Mouse (Mus musculus) midbrain, embryonic 13.5 days (tissue): ENCODE measurements around the gene Hdgfl2. TPM values are rescaled to one million over a fixed set of nuclear protein-coding genes. Genes with fewer than 3 reads are reported as not detected.

Experiments
- ATAC-seq: fragments of 200-750 bp; cut with Nextera tagmentation; 2 replicates; pipeline ENCODE4 v1.8.0; 2017; ENCODE audit warnings: mild to moderate bottlenecking, moderate TSS enrichment, moderate library complexity
- H3K27ac ChIP-seq: fragments of 300-500 bp; sonication (generic); 2 replicates; pipeline ENCODE4 v1.5.1; 2015; ENCODE audit warnings: inconsistent platforms, mild to moderate bottlenecking, moderate library complexity
- H3K27me3 ChIP-seq: fragments of 300-500 bp; sonication (generic); 2 replicates; pipeline ENCODE4 v1.6.1; 2015; ENCODE audit warnings: mild to moderate bottlenecking, inconsistent platforms
- H3K36me3 ChIP-seq: fragments of 300-500 bp; sonication (generic); 2 replicates; pipeline ENCODE4 v1.6.1; 2015; ENCODE audit warnings: mild to moderate bottlenecking, inconsistent platforms
- H3K4me1 ChIP-seq: fragments of 300-500 bp; sonication (generic); replicated peaks from 2 replicates; pipeline ENCODE4 v1.6.1; 2015; ENCODE audit warnings: inconsistent platforms
- H3K4me2 ChIP-seq: fragments of 300-500 bp; sonication (generic); replicated peaks from 2 replicates; pipeline ENCODE4 v1.6.1; 2015; ENCODE audit warnings: moderate library complexity, mild to moderate bottlenecking, inconsistent platforms
- H3K4me3 ChIP-seq: fragments of 300-500 bp; sonication (generic); replicated peaks from 2 replicates; pipeline ENCODE4 v1.5.1; 2015; ENCODE audit warnings: mild to moderate bottlenecking, inconsistent platforms
- H3K9ac ChIP-seq: fragments of 300-500 bp; sonication (generic); replicated peaks from 2 replicates; pipeline ENCODE4 v1.6.1; 2015; ENCODE audit warnings: mild to moderate bottlenecking, inconsistent platforms
- H3K9me3 ChIP-seq: fragments of 300-500 bp; sonication (generic); 2 replicates; pipeline ENCODE4 v1.6.1; 2016; ENCODE audit warnings: mild to moderate bottlenecking, inconsistent platforms
- WGBS: fragments of 180-500 bp; shearing (Covaris S2); methylation state at CpG from one replicate; pipeline ENCODE4 v1.1.7; 2015; 5-methylcytosine and 5-hydroxymethylcytosine counted together
- polyA plus RNA-seq: library from polyadenylated mRNA; unstranded; fragments of >200 nt; fragmentation: Nextera tagmentation; extraction: Ambion mirVana; gene quantifications from 2 replicates; pipeline ENCODE4 v1.2.1, GENCODE M21; 2015

Gene Hdgfl2
- polyA plus RNA-seq, 1 experiment from 2014 or later, result 159 TPM

DNA sequence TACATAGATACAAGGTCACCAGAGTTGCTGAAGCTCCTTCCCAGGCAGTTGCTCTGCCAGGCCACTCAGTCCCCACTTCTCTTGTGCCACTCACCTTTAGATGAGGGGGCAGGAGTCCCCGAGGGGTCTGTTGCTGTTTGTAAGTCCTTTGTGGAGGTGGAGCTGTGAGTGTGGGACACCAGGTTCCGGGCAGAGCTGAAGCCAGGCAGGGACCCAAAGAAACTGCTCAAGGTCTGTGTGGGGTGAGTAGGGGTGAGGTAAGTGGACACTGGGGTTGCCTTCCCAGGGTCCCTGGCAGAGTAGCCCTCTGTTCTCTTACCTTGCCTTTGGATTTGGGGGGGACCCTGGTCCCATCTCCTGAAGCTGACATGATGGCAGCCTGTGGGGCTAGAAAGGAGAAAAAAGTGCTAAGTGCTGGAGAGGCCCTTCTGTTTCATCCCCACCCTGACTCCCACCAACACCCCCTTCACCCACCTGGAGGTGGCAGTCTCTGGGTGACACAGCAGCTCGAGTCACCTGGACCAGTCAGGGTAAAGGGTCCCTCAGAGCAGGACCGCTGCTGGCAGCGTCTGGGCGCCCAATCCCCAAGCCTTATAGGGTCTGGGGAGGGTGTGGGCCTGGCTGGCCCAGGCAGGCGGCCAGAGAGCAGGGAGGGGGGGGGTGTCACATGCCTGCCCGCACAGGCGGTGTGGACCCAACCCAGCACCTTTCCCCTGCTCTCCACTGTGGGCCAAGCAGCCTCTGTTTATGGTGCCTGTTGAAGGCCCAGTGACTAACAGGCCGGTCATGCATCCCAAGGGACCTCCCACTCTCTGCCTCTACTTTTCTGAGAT is 30.0 kb downstream of the Hdgfl2 start, which contains the start of gene Plin4:
Plin4 (minus strand) TSS at position 585 of the 833 bp plus-strand sequence.
- Histone ChIP-seq H3K36me3 (0 out of 2 replicates have a peak, but pooled peaks cover 4% of the 10 kb centered on the region), H3K4me2 (no peak within 1 kb of the TSS), H3K27ac (no peak within 1 kb of the TSS), H3K4me1 (no peaks in the 10 kb centered on the region), H3K9me3 (no peaks in the 10 kb centered on the region), H3K27me3 (no peaks in the 10 kb centered on the region), H3K9ac (no peak within 1 kb of the TSS), H3K4me3 (no peak within 1 kb of the TSS)
- 0 out of 2 replicates have a peak, but pooled peaks have one; percentile 32 for ATAC-seq
- WGBS, result 71% methylated on average over 10 of the region's 10 CpGs

DNA sequence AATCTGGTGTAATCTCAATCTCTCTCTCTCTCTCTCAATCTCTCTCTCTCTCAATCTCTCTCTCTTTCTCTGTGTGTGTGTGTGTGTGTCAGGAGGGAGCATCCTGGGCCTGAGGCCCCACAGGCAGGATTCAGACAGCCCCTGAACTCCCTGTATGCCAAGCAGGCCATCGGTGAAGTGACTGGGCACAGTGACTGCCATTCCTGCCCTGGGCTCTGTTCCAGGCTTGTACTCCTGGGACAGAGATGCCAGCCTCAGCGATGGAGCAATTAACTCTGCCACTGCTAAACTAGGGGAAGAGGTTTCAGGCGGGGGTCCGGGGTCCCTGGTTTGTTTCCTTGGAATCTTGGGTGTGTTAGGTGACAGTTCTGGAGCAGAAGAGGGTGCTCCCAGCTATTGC is 31.1 kb downstream of the Hdgfl2 start:
- H3K9me3 ChIP-seq, result no peaks in the 10 kb centered on the region
- no peak overlapping the region for H3K4me3 ChIP-seq
- no peak overlapping the region for H3K27ac ChIP-seq
- H3K36me3 ChIP-seq, result 0 out of 2 replicates have a peak, but pooled peaks cover 4% of the 10 kb centered on the region
- H3K4me2 ChIP-seq, result no peak overlapping the region
- WGBS, result 61% methylated on average over 4 of the region's 4 CpGs
- no peaks in the 10 kb centered on the region for H3K27me3 ChIP-seq
- no peaks in the 10 kb centered on the region for H3K4me1 ChIP-seq
- no peak overlapping the region for H3K9ac ChIP-seq
- ATAC-seq, result no peak

DNA sequence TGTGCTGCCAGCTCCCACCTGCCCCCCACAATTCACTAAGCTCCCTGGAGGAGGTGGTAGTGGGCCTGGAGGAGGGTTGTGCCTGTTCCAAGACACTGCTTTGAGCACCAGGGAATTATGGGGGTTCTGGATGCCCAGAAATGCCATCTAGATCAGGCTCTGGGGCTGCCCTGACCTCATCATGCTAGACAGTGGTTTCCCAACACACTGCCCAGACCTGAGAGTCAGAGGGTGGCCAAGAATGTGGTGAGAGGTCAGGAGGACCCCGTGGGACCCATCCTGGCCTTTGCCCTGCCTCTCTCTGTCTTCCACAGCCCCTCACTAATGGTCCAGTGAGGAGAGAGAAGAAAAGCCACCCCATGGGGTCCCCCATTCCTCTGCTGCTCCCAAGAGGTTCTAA is 31.6 kb downstream of the Hdgfl2 start:
- Histone ChIP-seq H3K27me3 (peaks cover 2% of the 10 kb centered on the region; the same call in 1 of the 2 replicates), H3K36me3 (0 out of 2 replicates have a peak, but pooled peaks cover 4% of the 10 kb centered on the region), H3K4me1 (no peaks in the 10 kb centered on the region), H3K27ac (no peak overlapping the region), H3K9ac (no peak overlapping the region; the same call in 1 of the 2 replicates), H3K4me2 (no peak overlapping the region), H3K9me3 (no peaks in the 10 kb centered on the region), H3K4me3 (no peak overlapping the region)
- 64% methylated on average over 1 of the region's 1 CpGs for WGBS
- ATAC-seq, result no peak

DNA sequence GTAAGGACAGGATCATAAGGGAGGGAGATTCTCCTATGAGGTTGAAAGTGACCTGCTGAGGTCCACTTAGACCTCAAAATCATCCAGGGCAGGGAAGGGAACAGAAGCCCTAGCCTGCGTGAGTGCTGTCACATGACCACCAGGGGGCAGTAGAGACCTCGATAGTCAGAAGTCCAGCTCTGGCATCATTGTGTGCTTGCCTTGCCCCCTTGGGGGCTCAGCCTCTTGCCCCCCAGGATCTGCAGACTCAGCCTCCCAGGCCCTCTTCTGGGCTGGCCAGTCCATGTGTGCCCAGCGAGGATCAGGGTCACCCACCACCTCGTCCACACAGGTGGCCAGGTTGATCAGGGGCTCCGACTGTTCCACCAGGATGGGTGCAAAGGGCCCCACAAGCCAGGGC is 32.4 kb downstream of the Hdgfl2 start:
- no peak overlapping the region for H3K9ac ChIP-seq
- H3K9me3 ChIP-seq, result no peaks in the 10 kb centered on the region
- peaks cover under 1% of the 10 kb centered on the region; the same call in 1 of the 2 replicates for H3K4me1 ChIP-seq
- no peak overlapping the region for H3K4me2 ChIP-seq
- 0 out of 2 replicates have a peak, but pooled peaks cover 4% of the 10 kb centered on the region for H3K36me3 ChIP-seq
- ATAC-seq, result peak; percentile 41
- no peak overlapping the region for H3K4me3 ChIP-seq
- peaks cover 10% of the 10 kb centered on the region for H3K27me3 ChIP-seq
- H3K27ac ChIP-seq, result no peak overlapping the region
- WGBS, result 45% methylated on average over 5 of the region's 5 CpGs

DNA sequence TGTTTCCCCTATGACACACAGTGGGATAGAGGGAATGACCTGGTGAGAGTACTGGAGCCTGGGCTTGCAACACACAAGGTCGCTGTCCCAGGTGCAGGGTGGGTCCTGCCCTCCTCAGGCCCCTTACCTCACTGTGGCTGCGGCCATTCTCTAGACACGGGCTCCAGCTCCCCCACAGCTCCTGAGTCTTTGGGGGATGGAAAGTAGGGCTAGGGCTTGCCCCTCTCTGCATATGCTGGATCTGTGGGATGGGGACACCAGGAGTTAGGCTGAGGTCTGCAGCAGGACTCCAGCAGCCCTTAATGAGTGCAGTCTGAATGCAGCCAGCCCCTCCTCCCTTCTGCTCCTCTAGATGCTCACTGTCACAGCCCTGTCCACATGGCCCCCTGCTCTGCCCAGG is 33.3 kb downstream of the Hdgfl2 start:
- WGBS, result 81% methylated on average over 3 of the region's 3 CpGs
- ATAC-seq, result no peak
- peaks cover 17% of the 10 kb centered on the region for H3K27me3 ChIP-seq
- H3K9ac ChIP-seq, result no peak overlapping the region
- H3K9me3 ChIP-seq, result no peaks in the 10 kb centered on the region
- no peak overlapping the region for H3K4me2 ChIP-seq
- H3K4me3 ChIP-seq, result no peak overlapping the region
- 0 out of 2 replicates have a peak, but pooled peaks cover 1% of the 10 kb centered on the region for H3K36me3 ChIP-seq
- no peak overlapping the region for H3K27ac ChIP-seq
- peaks cover 7% of the 10 kb centered on the region for H3K4me1 ChIP-seq

DNA sequence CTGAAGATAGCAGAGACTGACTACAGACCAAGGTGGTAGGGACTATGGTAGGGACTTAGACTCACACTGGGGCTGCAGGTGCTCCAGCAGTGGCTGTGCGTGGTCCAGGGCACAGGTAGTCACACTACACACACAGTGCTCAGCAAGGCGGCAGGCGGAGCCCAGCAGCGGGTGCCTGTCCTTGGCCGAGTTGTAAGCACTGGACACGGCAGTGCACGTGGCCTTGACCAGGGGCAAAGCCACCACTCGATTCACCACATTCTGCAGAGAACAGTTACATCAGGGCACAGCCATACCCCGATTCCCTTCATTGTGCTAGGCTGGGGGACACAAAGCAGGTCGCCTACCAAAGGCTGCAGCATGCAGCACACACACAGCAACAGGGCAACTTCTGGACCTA is 36.8 kb downstream of the Hdgfl2 start:
- 74% methylated on average over 10 of the region's 10 CpGs for WGBS
- H3K4me3 ChIP-seq, result no peak overlapping the region
- no peak overlapping the region for H3K9ac ChIP-seq
- no peaks in the 10 kb centered on the region for H3K9me3 ChIP-seq
- no peak overlapping the region for H3K4me2 ChIP-seq
- no peak for ATAC-seq
- H3K27me3 ChIP-seq, result peaks cover 50% of the 10 kb centered on the region
- H3K27ac ChIP-seq, result no peak overlapping the region
- H3K4me1 ChIP-seq, result peaks cover 16% of the 10 kb centered on the region
- no peaks in the 10 kb centered on the region for H3K36me3 ChIP-seq

DNA sequence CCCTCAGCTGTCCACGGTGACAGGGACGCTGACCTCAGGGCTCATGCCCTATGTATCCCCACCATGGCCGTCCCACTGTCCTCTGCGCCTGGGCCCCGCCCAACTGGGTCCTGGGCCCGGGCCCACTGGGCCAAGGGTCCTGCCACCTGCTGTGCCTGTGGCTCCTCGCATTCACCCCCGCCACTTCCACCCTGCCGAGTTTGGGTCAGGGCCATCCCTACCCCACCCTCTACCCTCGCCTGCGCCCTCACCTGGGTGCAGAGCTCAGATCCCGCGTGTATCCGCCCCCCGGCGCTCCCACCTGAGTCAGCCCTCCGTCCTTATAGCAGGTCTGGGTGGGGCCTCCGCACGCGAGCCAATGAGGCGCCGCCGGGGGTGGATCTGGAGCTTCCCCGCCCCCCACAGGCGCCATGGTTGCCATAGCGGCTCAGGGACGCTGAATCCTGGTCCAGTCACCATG is 37.8 kb downstream of the Hdgfl2 start, which contains the start of gene Plin5:
Plin5 (minus strand) TSS at position 346 of the 460 bp plus-strand sequence.
- peaks cover 2% of the 10 kb centered on the region; the same call in 1 of the 2 replicates for H3K36me3 ChIP-seq
- H3K4me2 ChIP-seq, result peak within 1 kb of the TSS; percentile 51
- peak within 1 kb of the TSS; percentile 49; the same call in 1 of the 2 replicates for H3K9ac ChIP-seq
- H3K4me1 ChIP-seq, result peaks cover 16% of the 10 kb centered on the region
- ATAC-seq, result peak; percentile 40
- H3K27ac ChIP-seq, result no peak within 1 kb of the TSS
- H3K27me3 ChIP-seq, result peaks cover 61% of the 10 kb centered on the region
- H3K4me3 ChIP-seq, result peak within 1 kb of the TSS; percentile 26
- under 1% methylated on average over 27 of the region's 27 CpGs for WGBS
- H3K9me3 ChIP-seq, result peaks cover 4% of the 10 kb centered on the region

DNA sequence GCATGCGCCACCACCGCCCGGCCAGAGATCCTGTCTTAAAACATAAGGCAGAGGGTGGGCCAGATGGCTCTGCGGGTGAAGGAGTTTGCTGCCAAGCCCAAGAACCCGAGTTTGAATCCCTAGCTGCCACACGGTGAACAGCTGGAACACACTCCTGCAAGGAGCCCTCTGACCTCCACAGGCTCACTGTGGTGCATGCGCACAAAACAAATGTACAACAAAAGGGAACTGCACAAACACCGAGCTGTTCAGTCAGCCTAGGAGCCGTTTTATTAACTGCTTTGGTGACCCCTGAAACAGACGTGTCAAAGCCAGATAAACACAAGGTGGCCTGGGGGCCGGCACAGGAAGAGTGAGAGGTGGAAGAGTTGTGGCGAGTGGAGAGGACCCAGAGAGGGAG is 40.0 kb downstream of the Hdgfl2 start:
- no peak for ATAC-seq
- no peak overlapping the region for H3K4me2 ChIP-seq
- no peak overlapping the region for H3K9ac ChIP-seq
- H3K4me1 ChIP-seq, result peaks cover 22% of the 10 kb centered on the region
- H3K27ac ChIP-seq, result no peak overlapping the region
- H3K9me3 ChIP-seq, result peaks cover 16% of the 10 kb centered on the region
- 51% methylated on average over 12 of the region's 12 CpGs for WGBS
- H3K36me3 ChIP-seq, result peaks cover 23% of the 10 kb centered on the region
- H3K27me3 ChIP-seq, result peaks cover 82% of the 10 kb centered on the region
- H3K4me3 ChIP-seq, result no peak overlapping the region

DNA sequence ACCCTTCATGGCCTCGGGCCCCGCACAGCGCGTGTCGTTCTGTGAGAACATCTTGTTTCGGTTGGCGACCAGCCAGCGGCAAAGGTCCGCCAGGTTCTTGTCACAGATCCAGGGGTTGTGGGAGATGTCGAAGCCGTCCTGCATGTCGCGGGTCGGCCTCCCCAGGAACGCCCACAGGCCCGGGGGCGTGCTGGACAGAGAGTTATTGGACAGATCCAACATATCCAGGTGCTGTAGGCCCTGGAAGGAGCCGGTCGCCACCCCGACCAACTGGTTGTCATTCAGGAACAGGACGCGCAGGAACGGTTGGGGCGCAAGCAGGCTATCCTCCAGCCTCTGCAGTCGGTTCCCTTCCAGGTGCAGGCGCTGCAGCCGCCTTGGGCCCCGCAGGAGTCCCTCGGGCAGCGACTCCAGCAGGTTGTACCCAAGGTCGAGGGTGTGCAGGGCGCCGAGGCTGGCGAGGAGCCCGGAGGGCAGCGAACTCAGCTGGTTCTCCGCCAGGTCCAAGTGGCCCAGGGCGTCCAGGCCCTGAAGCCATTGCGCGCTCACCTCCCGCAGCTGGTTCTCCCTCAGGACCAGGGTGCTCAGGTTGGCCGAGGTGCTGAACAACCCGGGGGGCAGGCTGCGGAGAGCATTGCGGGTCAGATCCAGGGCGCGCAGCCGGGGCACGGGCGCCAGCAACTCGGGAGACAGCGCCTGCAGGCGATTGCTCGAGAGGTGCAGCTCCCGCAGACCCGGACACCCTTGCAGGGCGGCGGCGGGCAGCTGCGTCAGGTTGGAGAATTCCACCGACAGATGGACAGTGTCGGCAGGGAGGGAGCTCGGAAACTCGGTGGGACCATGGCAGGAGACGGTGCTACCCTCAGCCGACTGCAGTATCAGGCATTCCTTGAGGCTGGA is 40.8 kb downstream of the Hdgfl2 start:
- Histone ChIP-seq H3K4me2 (no peak overlapping the region), H3K9ac (no peak overlapping the region)

DNA sequence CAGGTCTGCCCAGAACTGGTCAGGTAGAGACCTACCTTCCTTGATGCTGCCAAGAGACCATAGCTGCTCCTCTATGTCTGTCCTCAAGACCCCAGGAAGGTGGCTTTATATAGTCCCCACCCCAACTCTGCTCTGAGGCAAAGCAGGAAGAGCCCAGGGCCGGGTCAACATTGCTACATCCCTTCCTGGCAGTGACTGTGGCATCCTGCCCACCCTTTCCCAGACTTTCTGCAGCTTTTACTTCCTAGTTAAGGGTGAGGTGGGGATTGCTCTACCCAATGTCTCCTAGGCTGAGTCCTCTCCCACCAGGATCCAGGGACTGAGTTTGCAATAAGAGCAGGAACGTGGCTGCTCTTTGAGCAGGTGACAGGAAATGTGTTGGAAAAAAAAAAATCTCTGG is 42.4 kb downstream of the Hdgfl2 start, which contains the start of gene Lrg1:
Lrg1 (minus strand) TSS at position 176 of the 400 bp plus-strand sequence.
- peaks cover 90% of the 10 kb centered on the region for H3K27me3 ChIP-seq
- H3K4me1 ChIP-seq, result peaks cover 26% of the 10 kb centered on the region
- 73% methylated on average over 2 of the region's 2 CpGs for WGBS
- H3K9ac ChIP-seq, result no peak within 1 kb of the TSS
- H3K9me3 ChIP-seq, result peaks cover 16% of the 10 kb centered on the region
- no peak within 1 kb of the TSS for H3K4me3 ChIP-seq
- peaks cover 41% of the 10 kb centered on the region for H3K36me3 ChIP-seq
- no peak within 1 kb of the TSS for H3K27ac ChIP-seq
- H3K4me2 ChIP-seq, result no peak within 1 kb of the TSS
- no peak for ATAC-seq

More for the DNA sequence above, 40.8 kb downstream of the Hdgfl2 start:
- H3K4me3 ChIP-seq, result no peak overlapping the region
- H3K27me3 ChIP-seq, result peaks cover 88% of the 10 kb centered on the region
- WGBS, result 10% methylated on average over 66 of the region's 66 CpGs
- peaks cover 26% of the 10 kb centered on the region for H3K4me1 ChIP-seq
- ATAC-seq, result no peak
- H3K9me3 ChIP-seq, result peaks cover 16% of the 10 kb centered on the region
- H3K36me3 ChIP-seq, result peaks cover 28% of the 10 kb centered on the region
- H3K27ac ChIP-seq, result no peak overlapping the region

DNA sequence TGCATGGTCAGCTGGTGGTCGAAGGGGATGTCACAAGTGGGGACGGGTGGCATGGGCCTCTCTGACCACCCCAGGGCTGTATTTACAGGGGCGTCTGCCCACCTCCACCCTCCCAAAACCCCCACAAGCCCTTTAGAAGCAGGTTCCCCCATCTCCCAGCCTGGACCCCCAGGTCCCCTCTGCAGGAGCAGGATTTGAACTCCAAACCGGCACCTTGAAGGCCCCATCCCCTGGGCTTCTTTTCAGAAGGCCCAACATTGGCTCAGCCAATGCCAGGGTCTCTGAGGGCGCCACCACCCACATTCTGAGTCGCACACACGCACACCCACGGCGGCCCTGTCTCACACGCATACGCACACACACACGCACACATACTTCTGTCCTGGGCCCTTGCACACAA is 43.7 kb downstream of the Hdgfl2 start:
- Histone ChIP-seq H3K9ac (no peak overlapping the region), H3K27ac (no peak overlapping the region), H3K4me3 (no peak overlapping the region), H3K4me2 (no peak overlapping the region), H3K27me3 (peaks cover 80% of the 10 kb centered on the region), H3K4me1 (peaks cover 18% of the 10 kb centered on the region), H3K36me3 (peaks cover 55% of the 10 kb centered on the region), H3K9me3 (peaks cover 16% of the 10 kb centered on the region)
- ATAC-seq, result no peak; the same call in 1 of the 2 replicates
- WGBS, result 87% methylated on average over 12 of the region's 12 CpGs
